Mouse (Mus musculus) subcutaneous adipose tissue, adult 2 months (tissue): ENCODE data around the gene Smcp. TPM values are rescaled to one million over a fixed set of nuclear protein-coding genes. Genes with fewer than 3 reads are reported as not detected.

Source experiments
- polyA plus RNA-seq: library from polyadenylated mRNA; depleted of rRNA; stranded (reverse); fragments of >200 nt; gene quantifications from 2 replicates; pipeline ENCODE4 v1.2.3, GENCODE M21; 2012; ENCODE audit warnings: low replicate concordance; rRNA removed

The Smcp gene
- not detected in 2 replicates for polyA plus RNA-seq

DNA sequence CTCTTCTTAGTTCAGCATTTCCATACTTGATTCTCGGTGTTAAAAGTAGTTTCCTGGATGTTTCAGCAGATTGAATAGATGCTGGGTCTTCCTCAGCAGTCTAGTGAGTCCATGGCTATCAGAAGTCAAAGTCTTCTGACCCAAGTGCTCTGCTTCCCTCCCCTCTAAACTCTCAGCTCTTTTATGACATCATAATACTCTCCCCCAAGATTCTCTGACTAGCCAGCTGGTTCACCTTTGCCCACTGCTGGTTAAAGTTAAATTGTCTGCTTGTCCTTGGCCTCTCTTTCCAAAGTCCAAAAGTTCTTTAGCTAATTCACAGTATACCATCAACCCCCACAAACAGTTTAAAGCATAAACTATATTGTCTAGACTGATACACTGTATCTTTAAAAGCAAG lies at the start of gene Smcp:
Gene Smcp (minus strand): TSS at position 140 of the 400 bp plus-strand sequence.

DNA sequence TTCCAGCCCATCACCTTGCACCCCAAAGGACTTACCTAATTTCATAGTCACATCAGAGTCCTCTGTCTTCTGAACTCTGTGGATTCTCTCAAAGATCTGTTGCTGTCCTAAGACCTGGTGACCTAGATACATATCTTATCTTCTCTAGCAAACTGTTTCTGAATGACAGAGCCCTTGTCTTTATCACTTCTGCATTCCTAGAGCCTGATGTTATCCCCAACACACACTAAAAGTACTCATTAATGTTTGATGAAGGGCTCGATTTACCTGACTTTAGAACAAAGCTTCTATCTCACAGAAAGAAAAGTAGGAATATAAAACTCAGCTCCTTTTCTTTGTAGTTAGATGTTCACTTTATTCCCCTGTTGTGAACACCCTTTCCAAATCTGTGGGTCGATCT lies 32.8 kb upstream of the Smcp start, which contains the start of gene Lce6a:
Gene Lce6a (minus strand): TSS at position 101 of the 400 bp plus-strand sequence.

DNA sequence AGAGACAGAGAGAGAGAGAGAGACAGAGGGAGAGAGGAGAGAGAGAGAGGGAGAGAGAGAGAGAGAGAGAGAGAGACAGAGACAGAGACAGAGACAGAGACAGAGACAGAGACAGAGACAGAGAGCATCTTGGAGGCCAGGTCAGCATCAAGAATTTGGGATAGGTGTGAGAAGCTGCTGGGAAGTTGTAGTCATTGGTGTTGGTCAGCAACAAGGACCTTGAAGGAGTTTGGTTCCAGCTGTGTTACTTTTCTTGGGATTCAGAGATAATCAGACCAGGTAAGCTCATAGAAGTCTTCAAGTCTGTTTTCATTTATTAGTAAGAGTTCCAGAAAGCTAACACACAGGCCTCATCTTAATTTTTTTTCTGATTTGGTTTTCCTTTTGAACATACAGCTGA lies 18.6 kb upstream of the Smcp start, which contains the start of gene 2210017I01Rik:
Gene 2210017I01Rik (minus strand): TSS at position 101 of the 400 bp plus-strand sequence.

DNA sequence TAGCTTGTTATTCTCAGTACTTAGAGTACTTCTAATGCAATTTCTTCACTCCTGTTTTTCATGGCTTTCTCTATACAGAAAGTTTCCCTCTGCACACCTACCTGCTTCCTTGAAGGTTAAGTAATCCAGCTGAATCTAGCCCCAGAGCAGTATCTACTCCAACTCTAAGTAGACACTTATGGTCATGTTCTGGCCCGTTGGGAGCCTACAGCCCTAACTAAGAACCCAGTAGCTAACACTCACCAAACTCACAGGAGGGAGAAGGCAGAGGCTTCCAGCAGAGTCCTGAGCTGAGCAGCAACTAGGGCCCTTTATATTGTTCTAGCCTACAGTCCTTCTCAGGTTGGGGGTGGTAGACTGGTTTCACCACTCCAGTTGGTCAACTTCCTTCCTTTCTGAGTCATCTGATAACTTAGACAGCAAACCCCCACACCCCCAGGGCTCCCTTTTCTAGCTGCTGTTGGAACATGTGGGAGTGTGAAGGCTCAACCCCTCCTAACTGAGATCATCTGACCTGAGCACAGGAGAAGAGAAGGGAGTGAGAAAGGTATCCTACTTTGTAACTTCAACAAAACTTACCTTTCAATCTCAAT lies 15.3 kb downstream of the Smcp start, which contains the start of gene Ivl:
Gene Ivl (minus strand): TSS at position 287 of the 593 bp plus-strand sequence.

DNA sequence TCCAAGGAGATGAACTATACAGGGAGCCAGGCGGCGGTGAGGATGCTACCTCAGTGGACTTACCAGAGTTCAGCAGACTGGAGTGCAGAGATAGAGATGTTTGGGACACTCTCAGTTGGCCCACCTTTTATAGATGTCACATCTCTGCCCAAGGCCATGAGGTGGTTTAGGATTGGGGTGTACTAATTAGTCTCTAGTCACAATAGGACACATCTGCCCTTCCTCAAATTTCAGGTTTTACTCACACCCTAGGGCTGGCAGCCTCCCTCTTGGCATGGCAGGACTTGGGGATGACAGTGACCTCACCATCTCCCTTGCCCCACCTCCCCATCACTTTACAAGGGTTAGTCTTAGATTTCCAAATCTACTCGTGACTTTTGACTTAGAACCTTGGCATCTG lies 54.4 kb downstream of the Smcp start, which contains the start of gene 2310046K23Rik:
Gene 2310046K23Rik (minus strand): TSS at position 101 of the 400 bp plus-strand sequence.

Other genes starting within 250 kb of the Smcp start
- gene Sprr2d, start 249.9 kb downstream of the Smcp start, polyA plus RNA-seq: 0.63 TPM in 1 of 2 replicates, not detected in the other
- gene Sprr2e, start 236.9 kb downstream of the Smcp start, polyA plus RNA-seq: 0.60 TPM in 1 of 2 replicates, not detected in the other
- gene Sprr2f, start 223.8 kb downstream of the Smcp start, polyA plus RNA-seq: 2.5 and 478 TPM in 2 replicates
- not detected in 2 replicates for gene Sprr2h, start 203.3 kb downstream of the Smcp start, polyA plus RNA-seq
- gene Sprr2i, start 181.0 kb downstream of the Smcp start, polyA plus RNA-seq: not detected in 2 replicates
- gene Sprr2j-ps, start 170.9 kb downstream of the Smcp start, polyA plus RNA-seq: not detected in 2 replicates
- 9.2 and 13.3 TPM in 2 replicates for gene Gm9774, start 159.6 kb downstream of the Smcp start, polyA plus RNA-seq
- not detected in 2 replicates for gene Sprr2k, start 156.4 kb downstream of the Smcp start, polyA plus RNA-seq
- not detected in 2 replicates for gene Sprr1b, start 150.2 kb downstream of the Smcp start, polyA plus RNA-seq
- 0.09 TPM in 1 of 2 replicates, not detected in the other for gene Sprr3, start 130.3 kb downstream of the Smcp start, polyA plus RNA-seq
- 0.37 and 22.2 TPM in 2 replicates for gene Sprr1a, start 103.1 kb downstream of the Smcp start, polyA plus RNA-seq
- gene Sprr4, start 88.5 kb downstream of the Smcp start, polyA plus RNA-seq: not detected in 2 replicates
- gene 2310046K23Rik, start 54.5 kb downstream of the Smcp start, polyA plus RNA-seq: not detected in 2 replicates
- 0.31 TPM in 1 of 2 replicates, not detected in the other for gene Ivl, start 15.3 kb downstream of the Smcp start, polyA plus RNA-seq
- not detected in 2 replicates for gene 2210017I01Rik, start 18.5 kb upstream of the Smcp start, polyA plus RNA-seq
- not detected in 2 replicates for gene Lce6a, start 32.7 kb upstream of the Smcp start, polyA plus RNA-seq
- not detected in 2 replicates for gene Lce1a1, start 59.3 kb upstream of the Smcp start, polyA plus RNA-seq
- not detected in 2 replicates for gene Lce1b, start 67.9 kb upstream of the Smcp start, polyA plus RNA-seq
- gene Lce1a2, start 81.3 kb upstream of the Smcp start, polyA plus RNA-seq: not detected in 2 replicates
- not detected in 2 replicates for gene Lce1c, start 90.2 kb upstream of the Smcp start, polyA plus RNA-seq
- gene Lce1d, start 98.2 kb upstream of the Smcp start, polyA plus RNA-seq: not detected in 2 replicates
- gene Lce1e, start 120.1 kb upstream of the Smcp start, polyA plus RNA-seq: not detected in 2 replicates
- not detected in 2 replicates for gene Lce1f, start 131.4 kb upstream of the Smcp start, polyA plus RNA-seq
- gene Gm38119, start 150.1 kb upstream of the Smcp start, polyA plus RNA-seq: not detected in 2 replicates
- not detected in 2 replicates for gene Lce1g, start 163.3 kb upstream of the Smcp start, polyA plus RNA-seq
- not detected in 2 replicates for gene Lce1h, start 176.1 kb upstream of the Smcp start, polyA plus RNA-seq
- gene Lce1i, start 189.9 kb upstream of the Smcp start, polyA plus RNA-seq: not detected in 2 replicates
- not detected in 2 replicates for gene Lce1j, start 201.5 kb upstream of the Smcp start, polyA plus RNA-seq
- not detected in 2 replicates for gene Lce1k, start 218.9 kb upstream of the Smcp start, polyA plus RNA-seq
- not detected in 2 replicates for gene Kprp, start 238.2 kb upstream of the Smcp start, polyA plus RNA-seq